ENCODE assay signal across 1 mouse cellular context in the genomic region with DNA sequence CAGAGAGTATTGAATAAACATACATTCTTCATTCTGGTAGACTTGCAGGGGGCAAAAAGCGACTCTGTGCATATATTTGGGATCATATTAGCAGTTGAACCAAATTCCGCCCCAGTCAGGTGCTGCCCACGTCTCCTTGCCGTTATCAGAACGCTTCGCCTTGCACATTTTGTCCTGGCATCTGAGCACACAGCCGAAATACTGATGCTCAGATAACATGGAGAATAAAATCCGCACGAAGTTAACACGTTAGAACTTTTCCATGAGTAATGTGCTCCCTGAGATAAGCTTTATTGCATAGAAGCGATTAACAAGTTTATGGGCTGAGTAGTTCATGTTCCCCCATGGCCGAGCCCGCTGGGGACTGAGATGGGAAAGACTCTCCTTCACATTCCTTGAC.
TF ChIP-seq lines count a peak whose summit lies in the region.

No protein-coding gene starts in this region.

TF ChIP-seq in MEL, 35 proteins besides CTCF, POLR2A, EP300 and RAD21 (continued from another document):
- TF ChIP-seq NRF1 (IDR thresholded peaks at IDR 0.05; ENCODE audit: insufficient read depth, low read depth, low read length, poor library complexity, severe bottlenecking) (no peak), MAX (IDR thresholded peaks at IDR 0.05; ENCODE audit: low read length) (no peak; the same call in 1 of the 2 replicates), HCFC1 (IDR thresholded peaks at IDR 0.05; ENCODE audit: low read depth, low read length) (no peak), ELF1 (IDR thresholded peaks at IDR 0.05; ENCODE audit: low read depth, low read length) (no peak), TCF12 (IDR thresholded peaks at IDR 0.05; ENCODE audit: low read depth, low read length) (peak; percentile 97), TAL1 (IDR thresholded peaks at IDR 0.05; ENCODE audit: low read length) (peak; percentile 84), POLR2AphosphoS5 (IDR thresholded peaks at IDR 0.05; ENCODE audit: borderline replicate concordance, low read depth, low read length) (no peak), NELFE (IDR thresholded peaks at IDR 0.05; ENCODE audit: low read depth, low read length) (no peak), MXI1 (IDR thresholded peaks at IDR 0.05; ENCODE audit: low read depth, low read length) (peak; percentile 26; the same call in 1 of the 2 replicates), GABPA (IDR thresholded peaks at IDR 0.05; ENCODE audit: low read depth, low read length) (no peak), ZNF384 (IDR thresholded peaks at IDR 0.05; ENCODE audit: low read depth, low read length) (no peak), JUND (IDR thresholded peaks at IDR 0.05; ENCODE audit: low read depth, low read length) (no peak), CHD2 (IDR thresholded peaks at IDR 0.05; ENCODE audit: low read length) (no peak), SMC3 (IDR thresholded peaks at IDR 0.05; ENCODE audit: low read depth, low read length) (no peak), KAT2A (conservative IDR thresholded peaks at IDR 0.05; ENCODE audit: low read depth, low read length) (no peak), TBP (IDR thresholded peaks at IDR 0.05; ENCODE audit: low read depth, low read length) (no peak), USF1 (IDR thresholded peaks at IDR 0.05; ENCODE audit: low read depth, low read length) (peak; percentile 62; the same call in 1 of the 2 replicates), ZC3H11A (IDR thresholded peaks at IDR 0.05; ENCODE audit: low read depth, low read length) (no peak), SIN3A (IDR thresholded peaks at IDR 0.05; ENCODE audit: low read length) (peak; percentile 69), BHLHE40 (IDR thresholded peaks at IDR 0.05; ENCODE audit: borderline replicate concordance, low read depth, low read length) (peak; percentile 89), GATA1 (IDR thresholded peaks at IDR 0.05; ENCODE audit: low read depth, low read length) (peak; percentile 94)
